Mouse (Mus musculus) bone marrow, adult 2 months (tissue): ENCODE data around the gene Pten.

Experiments
- CTCF ChIP-seq: fragments of 200-500 bp; IDR thresholded peaks from 2 replicates; pipeline ENCODE4 v1.5.1; 2011; ENCODE audit warnings: low read length, control low read depth; ENCODE audit not compliant: control insufficient read depth, insufficient read depth
- POLR2A ChIP-seq: fragments of 200-500 bp; IDR thresholded peaks from 2 replicates; pipeline ENCODE4 v1.6.1; 2011; ENCODE audit warnings: low read depth, mild to moderate bottlenecking, control low read depth, low read length, borderline replicate concordance; ENCODE audit not compliant: control insufficient read depth

- no peak for TF ChIP-seq POLR2A
- TF ChIP-seq CTCF: no peak
These were observed 44.7 kb upstream of the Pten start for GRCm38 (mm10) chr19:32712588-32713042.
